Mouse (Mus musculus) kidney, adult 10 weeks (tissue): ENCODE measurements around the gene Clic6. TPM values are rescaled to one million over a fixed set of nuclear protein-coding genes. Genes with fewer than 3 reads are reported as not detected.

Experiments
- polyA plus RNA-seq: library from polyadenylated mRNA; stranded (reverse); fragments of 350-450 nt; fragmentation: Illumina TruSeq; extraction: RNeasy Lipid Tissue Mini Kit (QIAGEN cat#74804); gene quantifications from one replicate; pipeline ENCODE4 v1.2.3, GENCODE M21; 2014; ENCODE audit warnings: low read depth, low replicate concordance

The Clic6 gene
- polyA plus RNA-seq: 3.7 TPM

DNA sequence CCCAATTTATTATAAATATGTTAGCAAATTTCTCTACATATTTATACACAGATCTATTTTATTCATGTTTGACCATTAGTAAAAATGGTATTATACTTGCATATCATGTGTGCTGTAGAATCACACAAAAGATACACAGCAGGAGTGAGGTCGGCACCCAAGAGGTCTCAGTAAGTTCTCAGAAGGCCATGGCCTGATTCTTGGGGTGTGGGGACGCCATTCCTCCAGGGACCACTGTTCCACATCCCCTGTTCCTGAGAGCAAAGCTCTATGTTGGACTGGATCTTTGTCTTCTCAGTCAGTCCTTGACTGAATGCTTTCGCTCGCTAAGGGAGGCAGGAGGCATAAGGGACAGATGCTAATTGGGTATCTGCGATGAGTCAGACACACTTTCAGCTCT is at the start of gene Clic6:
Gene Clic6 (plus strand): TSS at position 301 of the 400 bp plus-strand sequence.

DNA sequence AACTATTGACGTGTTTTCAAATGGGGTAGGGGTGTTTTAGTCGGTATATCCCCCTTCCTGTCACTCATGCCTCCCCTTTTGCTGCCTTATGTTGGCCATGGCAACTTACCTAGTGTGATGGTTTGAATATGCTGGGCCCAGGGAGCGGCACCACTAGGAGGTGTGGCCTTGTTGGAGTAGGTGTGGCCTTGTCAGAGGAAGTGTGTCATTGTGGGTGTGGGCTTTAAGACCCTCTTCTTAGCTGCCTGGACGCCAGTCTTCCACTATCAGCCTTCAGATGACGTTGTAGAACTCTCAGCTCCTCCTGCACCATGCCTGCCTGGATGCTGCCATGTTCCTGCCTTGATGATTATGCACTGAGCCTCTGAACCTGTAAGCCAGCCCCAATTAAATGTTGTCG is 14.8 kb upstream of the Clic6 start, which contains the start of gene Rcan1:
Gene Rcan1 (minus strand): TSS at position 162 of the 400 bp plus-strand sequence.

Other genes starting within 250 kb of the Clic6 start
- gene Kcne2, start 193.3 kb upstream of the Clic6 start, polyA plus RNA-seq: not detected
- 74.8 TPM for gene Smim11, start 184.4 kb upstream of the Clic6 start, polyA plus RNA-seq
- gene Fam243, start 164.3 kb upstream of the Clic6 start, polyA plus RNA-seq: 0.89 TPM
- 5.6 TPM for gene Kcne1, start 126.3 kb upstream of the Clic6 start, polyA plus RNA-seq
- gene Rcan1, start 14.9 kb upstream of the Clic6 start, polyA plus RNA-seq: 38.7 TPM